Mouse (Mus musculus): ENCODE measurements at regions not wholly inside any gene's neighbourhood (a gene's known extent, or its start where the extent isn't known, plus 50 kb on each side); places are given as distances from the start of the nearest gene placed in this dataset.

DNA sequence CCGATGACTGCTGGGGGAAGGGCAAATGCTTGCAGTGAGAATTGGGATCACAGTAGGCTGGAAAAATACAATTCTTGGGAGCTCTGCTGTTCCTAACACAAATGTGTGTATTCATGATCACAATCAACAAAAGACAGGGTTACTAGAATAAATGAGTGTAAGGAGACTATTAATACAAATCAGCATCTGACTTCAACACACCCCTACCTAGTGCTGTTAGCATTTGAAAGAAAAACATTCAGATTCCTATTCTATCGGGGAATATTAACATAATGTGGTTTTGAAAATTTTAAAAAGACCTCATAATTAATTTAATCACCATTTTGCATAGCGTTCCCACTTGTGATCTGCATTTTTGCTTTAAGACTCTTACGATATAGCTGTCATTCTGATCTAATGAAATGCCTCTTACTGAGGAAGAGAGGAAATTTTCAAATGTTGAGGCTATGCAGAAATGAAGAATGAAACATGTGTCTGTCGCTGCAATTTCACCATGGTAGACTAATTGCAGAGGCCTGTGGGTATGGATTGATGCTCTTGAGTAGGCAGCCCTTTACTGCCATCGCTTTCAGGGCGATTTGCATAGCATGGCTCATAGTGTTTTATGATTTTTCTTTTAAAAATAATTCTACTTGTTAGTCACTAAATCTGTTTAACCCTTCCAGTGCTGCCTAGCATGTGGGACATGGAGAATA lies 410.8 kb downstream of the Hsfy2 start:
- no peak overlapping the region for H3K27ac ChIP-seq (ENCODE audit: low read length)
- no peak overlapping the region for H3K9ac ChIP-seq (ENCODE audit: low read depth, low read length)
- ATAC-seq = peak; percentile 54
- no peaks in the 10 kb centered on the region for H3K36me3 ChIP-seq (ENCODE audit: control insufficient read depth, insufficient read depth, low read length)
- no peak overlapping the region for H3K4me2 ChIP-seq (ENCODE audit: low read length)
- H3K4me3 ChIP-seq (ENCODE audit: low read depth, low read length) = no peak overlapping the region
- H3K9me3 ChIP-seq (replicated peaks; ENCODE audit: control insufficient read depth, low read length, poor library complexity, severe bottlenecking) = no peaks in the 10 kb centered on the region
- no peaks in the 10 kb centered on the region for H3K4me1 ChIP-seq (ENCODE audit: control insufficient read depth, insufficient read depth, low read length)
- H3K27me3 ChIP-seq (ENCODE audit: control insufficient read depth, insufficient read depth, low read depth, low read length) = no peaks in the 10 kb centered on the region
- WGBS = 77% methylated on average over 7 of the region's 7 CpGs

DNA sequence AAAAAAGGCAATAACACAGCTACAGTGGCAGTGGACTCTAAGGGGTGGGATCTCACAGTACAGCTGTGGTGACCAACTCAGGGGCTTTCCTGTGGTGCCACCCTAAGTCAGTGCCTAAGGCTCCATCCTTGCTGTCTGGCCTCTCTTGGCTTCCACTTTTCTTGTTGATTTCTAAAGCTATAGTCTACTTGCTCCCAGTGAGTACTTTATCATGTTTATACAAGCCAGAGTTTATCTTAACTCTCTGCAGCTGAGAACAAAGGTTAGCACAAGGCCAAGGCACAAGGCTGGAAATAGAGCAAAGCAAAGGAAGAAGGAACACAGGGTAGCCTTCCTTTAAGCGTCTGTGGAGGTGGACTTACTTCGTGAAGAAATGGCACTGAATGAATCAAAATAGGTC lies 417.5 kb downstream of the Hsfy2 start:
- no peak for ATAC-seq
- H3K4me1 ChIP-seq (ENCODE audit: control insufficient read depth, insufficient read depth, low read length) = no peaks in the 10 kb centered on the region
- H3K36me3 ChIP-seq (ENCODE audit: control insufficient read depth, insufficient read depth, low read length) = no peaks in the 10 kb centered on the region
- H3K4me3 ChIP-seq (ENCODE audit: low read depth, low read length) = no peak overlapping the region
- no peak overlapping the region for H3K4me2 ChIP-seq (ENCODE audit: low read length)
- H3K27ac ChIP-seq (ENCODE audit: low read length) = no peak overlapping the region
- H3K27me3 ChIP-seq (ENCODE audit: control insufficient read depth, insufficient read depth, low read depth, low read length) = no peaks in the 10 kb centered on the region
- WGBS = 92% methylated on average over 2 of the region's 2 CpGs
- H3K9ac ChIP-seq (ENCODE audit: low read depth, low read length) = no peak overlapping the region
- H3K9me3 ChIP-seq (replicated peaks; ENCODE audit: control insufficient read depth, low read length, poor library complexity, severe bottlenecking) = no peaks in the 10 kb centered on the region

DNA sequence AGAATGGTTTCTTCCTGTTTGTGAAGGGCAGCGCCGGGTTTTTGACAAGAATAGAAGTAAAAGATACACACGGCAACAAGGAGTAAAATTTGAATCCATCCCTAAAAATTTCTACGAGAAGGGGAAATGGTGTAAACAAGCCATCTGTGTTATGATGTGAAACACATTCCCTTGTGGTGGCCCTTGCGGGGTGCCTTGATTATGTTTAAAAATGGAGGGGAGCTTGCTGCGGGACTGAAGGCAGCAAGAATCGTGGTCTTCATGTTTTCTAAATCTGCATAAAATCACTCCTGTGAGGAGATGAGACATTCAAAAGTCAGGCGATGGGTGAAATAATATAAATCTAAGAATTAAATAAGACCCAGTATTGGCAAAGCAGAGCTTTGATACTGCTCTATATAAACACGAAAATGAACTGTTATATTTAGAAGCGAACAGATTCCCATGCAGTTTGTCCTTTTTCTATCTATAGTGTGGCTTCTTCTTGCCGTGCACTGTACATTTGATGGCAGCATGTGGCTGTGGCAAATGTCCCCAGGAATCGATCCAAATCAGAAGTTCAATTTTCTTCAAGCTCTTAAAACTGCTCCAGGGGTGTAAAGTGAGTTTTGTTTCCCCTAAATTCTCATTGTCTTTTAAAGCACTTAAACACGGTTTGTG lies 426.4 kb downstream of the Hsfy2 start:
- H3K9ac ChIP-seq (ENCODE audit: low read depth, low read length) = no peak overlapping the region
- no peaks in the 10 kb centered on the region for H3K36me3 ChIP-seq (ENCODE audit: control insufficient read depth, insufficient read depth, low read length)
- ATAC-seq = no peak
- WGBS = 85% methylated on average over 13 of the region's 13 CpGs
- H3K4me2 ChIP-seq (ENCODE audit: low read length) = no peak overlapping the region
- H3K9me3 ChIP-seq (replicated peaks; ENCODE audit: control insufficient read depth, low read length, poor library complexity, severe bottlenecking) = no peaks in the 10 kb centered on the region
- H3K27ac ChIP-seq (ENCODE audit: low read length) = no peak overlapping the region
- H3K27me3 ChIP-seq (ENCODE audit: control insufficient read depth, insufficient read depth, low read depth, low read length) = no peaks in the 10 kb centered on the region
- no peaks in the 10 kb centered on the region for H3K4me1 ChIP-seq (ENCODE audit: control insufficient read depth, insufficient read depth, low read length)
- H3K4me3 ChIP-seq (ENCODE audit: low read depth, low read length) = no peak overlapping the region

DNA sequence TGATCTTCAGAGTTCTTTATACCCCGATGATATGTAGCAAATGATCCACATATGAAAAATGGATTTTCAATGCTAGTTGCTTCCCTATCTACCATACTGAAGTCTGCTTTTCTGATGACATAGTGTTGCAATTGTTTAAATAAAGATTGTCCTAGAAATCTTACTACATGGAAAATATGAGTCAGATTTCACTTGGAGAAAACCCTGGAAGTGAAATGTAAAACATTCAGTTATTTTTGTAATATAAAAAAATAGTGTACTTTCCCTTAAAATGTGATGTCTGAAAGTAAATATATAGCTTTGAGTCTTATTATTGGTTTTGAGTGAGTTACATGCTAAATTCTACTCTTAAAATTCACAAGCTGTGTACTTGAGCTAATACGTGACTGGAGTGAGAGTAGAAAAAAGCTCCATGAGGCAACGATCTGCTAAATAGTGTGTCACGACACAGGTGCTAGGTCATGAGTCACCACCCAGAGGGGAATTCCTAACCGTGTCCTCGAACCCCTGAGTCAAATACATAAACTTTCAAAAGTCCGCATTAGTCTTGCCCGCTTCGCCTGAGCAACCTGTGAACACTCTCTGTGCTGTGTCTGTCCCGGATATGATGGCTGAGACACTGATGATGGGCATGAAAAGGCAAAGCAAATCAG lies 430.5 kb downstream of the Hsfy2 start:
- no peak overlapping the region for H3K27ac ChIP-seq (ENCODE audit: low read length)
- no peak overlapping the region for H3K4me3 ChIP-seq (ENCODE audit: low read depth, low read length)
- no peaks in the 10 kb centered on the region for H3K9me3 ChIP-seq (replicated peaks; ENCODE audit: control insufficient read depth, low read length, poor library complexity, severe bottlenecking)
- H3K27me3 ChIP-seq (ENCODE audit: control insufficient read depth, insufficient read depth, low read depth, low read length) = no peaks in the 10 kb centered on the region
- H3K9ac ChIP-seq (ENCODE audit: low read depth, low read length) = no peak overlapping the region
- ATAC-seq = no peak
- WGBS = 92% methylated on average over 10 of the region's 10 CpGs
- no peaks in the 10 kb centered on the region for H3K36me3 ChIP-seq (ENCODE audit: control insufficient read depth, insufficient read depth, low read length)
- H3K4me1 ChIP-seq (ENCODE audit: control insufficient read depth, insufficient read depth, low read length) = no peaks in the 10 kb centered on the region
- no peak overlapping the region for H3K4me2 ChIP-seq (ENCODE audit: low read length)

DNA sequence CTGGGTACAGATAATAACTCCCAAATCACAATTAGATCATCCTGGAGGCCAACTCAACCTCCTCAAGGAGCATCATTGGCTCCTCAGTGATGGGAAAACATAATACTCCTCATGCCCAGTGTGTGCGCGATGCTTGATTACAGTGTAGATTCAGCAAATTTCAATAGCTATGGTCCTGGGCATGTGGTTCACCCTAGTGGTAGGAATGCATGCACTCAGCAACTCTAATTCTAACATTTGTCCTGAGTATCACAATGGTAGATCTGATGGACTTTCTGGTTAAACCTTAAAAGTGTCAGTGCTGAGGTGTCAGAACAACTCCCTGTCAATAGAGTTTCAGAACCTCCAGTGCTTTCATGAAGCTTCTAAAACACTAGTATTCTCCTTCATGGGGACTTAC lies 442.0 kb downstream of the Hsfy2 start:
- ATAC-seq = no peak
- no peaks in the 10 kb centered on the region for H3K36me3 ChIP-seq (ENCODE audit: control insufficient read depth, insufficient read depth, low read length)
- H3K4me3 ChIP-seq (ENCODE audit: low read depth, low read length) = no peak overlapping the region
- no peaks in the 10 kb centered on the region for H3K9me3 ChIP-seq (replicated peaks; ENCODE audit: control insufficient read depth, low read length, poor library complexity, severe bottlenecking)
- no peaks in the 10 kb centered on the region for H3K27me3 ChIP-seq (ENCODE audit: control insufficient read depth, insufficient read depth, low read depth, low read length)
- H3K27ac ChIP-seq (ENCODE audit: low read length) = no peak overlapping the region
- no peak overlapping the region for H3K4me2 ChIP-seq (ENCODE audit: low read length)
- H3K9ac ChIP-seq (ENCODE audit: low read depth, low read length) = no peak overlapping the region
- no peaks in the 10 kb centered on the region for H3K4me1 ChIP-seq (ENCODE audit: control insufficient read depth, insufficient read depth, low read length)
- 94% methylated on average over 2 of the region's 2 CpGs for WGBS

DNA sequence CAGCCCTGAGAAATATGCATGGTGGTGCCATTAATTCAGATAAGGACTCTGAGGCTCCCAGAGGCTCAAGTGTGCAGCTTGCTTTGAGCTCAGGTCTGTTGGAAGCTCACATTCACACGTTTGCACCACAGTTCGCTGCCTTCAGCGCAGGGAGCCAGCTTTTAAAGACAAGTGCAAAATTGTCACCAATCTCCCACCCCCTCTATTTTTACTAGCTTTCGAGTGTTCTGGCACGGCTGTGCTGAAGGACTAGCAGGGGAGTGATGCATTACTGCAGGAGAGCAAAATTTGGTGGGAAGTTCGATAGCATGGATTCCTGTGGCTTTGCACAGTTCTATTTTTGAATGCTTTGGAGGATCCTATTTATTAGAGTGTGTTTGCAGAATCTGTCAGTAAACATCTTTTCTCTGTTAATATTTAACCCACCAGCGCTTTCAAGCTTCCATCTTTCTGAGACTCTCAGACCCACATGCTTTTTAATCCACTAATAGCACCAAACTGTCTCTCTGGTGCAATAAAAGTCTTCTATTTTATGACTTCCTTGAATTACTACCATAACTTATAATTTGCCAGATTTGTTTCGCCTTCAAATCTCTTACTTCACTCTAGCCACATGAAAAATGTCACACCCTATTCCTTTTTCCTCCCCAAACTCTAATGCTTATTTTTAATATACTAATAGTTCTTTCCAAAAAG lies 453.6 kb downstream of the Hsfy2 start:
- no peak overlapping the region for H3K4me2 ChIP-seq (ENCODE audit: low read length)
- no peaks in the 10 kb centered on the region for H3K27me3 ChIP-seq (ENCODE audit: control insufficient read depth, insufficient read depth, low read depth, low read length)
- H3K9me3 ChIP-seq (replicated peaks; ENCODE audit: control insufficient read depth, low read length, poor library complexity, severe bottlenecking) = no peaks in the 10 kb centered on the region
- H3K36me3 ChIP-seq (ENCODE audit: control insufficient read depth, insufficient read depth, low read length) = no peaks in the 10 kb centered on the region
- 84% methylated on average over 8 of the region's 8 CpGs for WGBS
- H3K9ac ChIP-seq (ENCODE audit: low read depth, low read length) = no peak overlapping the region
- H3K4me3 ChIP-seq (ENCODE audit: low read depth, low read length) = no peak overlapping the region
- H3K4me1 ChIP-seq (ENCODE audit: control insufficient read depth, insufficient read depth, low read length) = no peaks in the 10 kb centered on the region
- no peak overlapping the region for H3K27ac ChIP-seq (ENCODE audit: low read length)
- ATAC-seq = no peak

DNA sequence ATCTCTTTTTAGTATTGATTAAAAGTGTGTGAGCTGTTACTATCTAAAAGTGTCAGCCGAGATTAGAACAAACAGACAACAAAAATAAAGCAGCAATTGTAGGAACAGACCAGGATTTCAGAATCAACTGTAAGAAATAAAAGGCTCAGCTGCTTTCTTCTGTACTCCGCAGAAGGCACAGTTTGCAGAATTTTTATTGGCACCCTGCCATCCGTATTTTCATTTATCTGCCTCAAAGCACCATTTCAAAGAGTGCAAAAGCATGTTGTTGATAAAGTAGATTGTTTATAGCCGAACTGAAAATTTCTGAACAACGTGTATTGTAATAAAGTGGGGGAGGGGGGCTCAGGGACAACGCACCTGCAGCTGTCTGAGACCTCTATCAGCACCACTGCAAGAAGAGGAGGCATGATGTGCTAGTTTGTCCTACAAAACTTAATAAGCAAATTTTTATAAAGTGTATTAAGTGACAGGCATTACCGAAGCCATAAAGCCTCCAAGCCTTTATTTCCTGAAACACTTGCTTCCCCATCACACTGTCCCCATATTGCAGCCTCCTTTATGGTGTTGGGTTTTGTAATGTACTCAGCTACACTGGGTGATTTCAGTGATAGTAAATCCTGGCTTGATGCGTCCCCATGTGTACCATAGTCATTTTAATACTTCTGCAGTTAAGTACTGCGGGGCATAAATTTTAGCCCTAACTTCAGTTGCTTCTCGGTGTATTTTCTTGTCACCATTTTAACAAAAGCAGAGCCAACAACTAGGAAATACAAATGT lies 457.8 kb downstream of the Hsfy2 start:
- no peaks in the 10 kb centered on the region for H3K27me3 ChIP-seq (ENCODE audit: control insufficient read depth, insufficient read depth, low read depth, low read length)
- 77% methylated on average over 10 of the region's 10 CpGs for WGBS
- ATAC-seq = no peak
- H3K4me3 ChIP-seq (ENCODE audit: low read depth, low read length) = no peak overlapping the region
- no peak overlapping the region for H3K27ac ChIP-seq (ENCODE audit: low read length)
- H3K9me3 ChIP-seq (replicated peaks; ENCODE audit: control insufficient read depth, low read length, poor library complexity, severe bottlenecking) = no peaks in the 10 kb centered on the region
- H3K9ac ChIP-seq (ENCODE audit: low read depth, low read length) = no peak overlapping the region
- H3K4me1 ChIP-seq (ENCODE audit: control insufficient read depth, insufficient read depth, low read length) = no peaks in the 10 kb centered on the region
- H3K36me3 ChIP-seq (ENCODE audit: control insufficient read depth, insufficient read depth, low read length) = no peaks in the 10 kb centered on the region
- H3K4me2 ChIP-seq (ENCODE audit: low read length) = no peak overlapping the region

DNA sequence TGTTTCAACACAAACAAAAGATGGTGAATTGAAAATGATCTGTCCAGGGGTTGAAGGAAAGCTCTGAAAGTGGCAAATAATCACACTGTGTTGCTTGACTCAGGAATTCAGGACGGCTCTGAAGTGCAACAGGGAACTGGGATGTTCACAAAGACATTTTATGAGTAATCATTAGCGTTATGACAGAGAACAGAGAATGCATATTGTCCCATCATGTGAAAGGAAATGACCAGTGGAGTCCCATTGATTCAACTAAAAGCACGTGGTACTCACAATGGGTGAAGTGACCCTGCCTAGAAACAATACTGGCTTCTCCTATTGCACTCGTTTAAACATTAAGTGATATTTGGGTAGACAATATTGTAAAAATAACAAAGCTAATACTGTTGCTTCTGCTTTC lies 466.1 kb downstream of the Hsfy2 start:
- H3K9ac ChIP-seq (ENCODE audit: low read depth, low read length) = no peak overlapping the region
- no peaks in the 10 kb centered on the region for H3K27me3 ChIP-seq (ENCODE audit: control insufficient read depth, insufficient read depth, low read depth, low read length)
- no peak overlapping the region for H3K4me3 ChIP-seq (ENCODE audit: low read depth, low read length)
- no peaks in the 10 kb centered on the region for H3K4me1 ChIP-seq (ENCODE audit: control insufficient read depth, insufficient read depth, low read length)
- no peak overlapping the region for H3K27ac ChIP-seq (ENCODE audit: low read length)
- WGBS = 60% methylated on average over 4 of the region's 4 CpGs
- no peak overlapping the region for H3K4me2 ChIP-seq (ENCODE audit: low read length)
- no peak for ATAC-seq
- H3K36me3 ChIP-seq (ENCODE audit: control insufficient read depth, insufficient read depth, low read length) = no peaks in the 10 kb centered on the region
- H3K9me3 ChIP-seq (replicated peaks; ENCODE audit: control insufficient read depth, low read length, poor library complexity, severe bottlenecking) = no peaks in the 10 kb centered on the region
